Mouse (Mus musculus): Measurements from ENCODE around the gene 4931406P16Rik. TPM values are rescaled to one million over a fixed set of nuclear protein-coding genes. Genes with fewer than 3 reads are reported as not detected.

4931406P16Rik gene
- polyA plus RNA-seq, 1 experiment from 2014 or later = 22.7 TPM

DNA sequence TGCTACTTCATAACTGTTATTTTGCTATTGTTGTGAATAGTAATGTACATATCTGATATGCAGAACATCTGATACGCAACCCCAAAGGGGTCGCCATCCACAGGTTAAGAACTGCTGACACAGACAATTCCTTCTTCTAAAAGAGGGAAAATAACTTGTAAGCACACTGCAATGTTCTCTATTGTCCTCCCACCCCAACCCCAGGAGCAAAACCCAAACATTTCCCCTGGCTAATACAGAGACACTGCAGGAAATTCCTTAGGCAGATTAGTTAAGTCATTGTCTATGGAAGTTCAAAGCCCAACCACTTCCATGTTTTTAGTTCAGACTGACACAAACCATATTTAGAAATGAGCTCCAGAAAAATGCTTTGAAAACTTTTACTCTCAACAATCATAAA lies 14.5 kb downstream of the 4931406P16Rik start:
- WGBS = 88% methylated on average over 2 of the region's 2 CpGs
- no peaks in the 10 kb centered on the region for H3K9me3 ChIP-seq (ENCODE audit: control insufficient read depth, low read length)
- no peak overlapping the region for H3K4me2 ChIP-seq (ENCODE audit: low read depth, low read length)
- H3K27me3 ChIP-seq (replicated peaks; ENCODE audit: control insufficient read depth, insufficient read depth, low read length) = no peaks in the 10 kb centered on the region
- no peak overlapping the region for H3K27ac ChIP-seq (ENCODE audit: low read length)
- ATAC-seq = no peak
- no peak overlapping the region for H3K4me3 ChIP-seq (ENCODE audit: low read length)
- H3K36me3 ChIP-seq (ENCODE audit: control insufficient read depth, insufficient read depth, low read length) = no peaks in the 10 kb centered on the region
- H3K4me1 ChIP-seq (ENCODE audit: control insufficient read depth, insufficient read depth, low read length) = 0 out of 2 replicates have a peak, but pooled peaks cover 3% of the 10 kb centered on the region
- no peak overlapping the region for H3K9ac ChIP-seq (ENCODE audit: low read depth, low read length)

DNA sequence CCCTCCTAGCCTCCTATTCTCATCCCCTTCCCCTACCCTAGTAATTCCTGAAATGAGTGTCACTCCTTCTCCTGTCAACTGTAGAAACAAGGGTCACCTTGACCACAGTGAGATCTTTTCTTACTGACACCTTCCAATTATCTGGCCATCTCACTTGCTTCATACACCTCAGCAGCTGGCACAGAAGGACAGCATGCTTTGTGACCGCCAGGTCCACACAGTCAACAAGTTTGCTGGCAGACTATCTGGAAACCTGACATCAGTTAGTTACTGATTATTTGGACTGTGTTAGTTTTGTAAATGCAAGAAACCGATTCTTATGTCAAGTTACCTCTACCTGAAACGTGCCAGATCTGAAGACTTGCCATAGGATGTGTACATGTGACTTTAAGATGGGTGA lies 17.2 kb downstream of the 4931406P16Rik start:
- Histone ChIP-seq H3K36me3 (ENCODE audit: control insufficient read depth, insufficient read depth, low read length) (no peaks in the 10 kb centered on the region), H3K27ac (ENCODE audit: low read length) (no peak overlapping the region), H3K27me3 (replicated peaks; ENCODE audit: control insufficient read depth, insufficient read depth, low read length) (no peaks in the 10 kb centered on the region), H3K9me3 (ENCODE audit: control insufficient read depth, low read length) (no peaks in the 10 kb centered on the region), H3K4me3 (ENCODE audit: low read length) (no peak overlapping the region), H3K9ac (ENCODE audit: low read depth, low read length) (no peak overlapping the region), H3K4me2 (ENCODE audit: low read depth, low read length) (no peak overlapping the region), H3K4me1 (ENCODE audit: control insufficient read depth, insufficient read depth, low read length) (0 out of 2 replicates have a peak, but pooled peaks cover 3% of the 10 kb centered on the region)
- no peak for ATAC-seq
- 83% methylated on average over 3 of the region's 3 CpGs for WGBS

DNA sequence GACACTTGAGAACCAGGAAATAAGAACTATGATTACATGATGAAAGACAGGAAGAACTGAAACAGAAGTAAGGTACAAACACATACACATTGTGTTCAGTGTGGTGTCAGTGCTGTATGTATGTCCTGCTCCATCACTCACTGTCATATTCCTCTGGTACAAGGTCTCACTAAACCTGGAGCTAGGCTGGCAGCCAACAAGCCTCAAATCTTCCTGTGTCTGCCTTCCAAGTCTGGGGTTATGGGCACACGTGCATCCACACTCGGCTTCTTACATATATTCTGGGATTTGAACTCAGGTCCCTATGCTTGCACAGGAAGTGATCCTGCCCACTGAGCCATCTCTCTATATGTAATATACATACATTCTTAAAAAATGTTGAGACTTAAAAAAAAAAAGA lies 20.7 kb downstream of the 4931406P16Rik start:
- Histone ChIP-seq H3K4me3 (ENCODE audit: low read length) (no peak overlapping the region), H3K4me1 (ENCODE audit: control insufficient read depth, insufficient read depth, low read length) (no peaks in the 10 kb centered on the region), H3K27me3 (replicated peaks; ENCODE audit: control insufficient read depth, insufficient read depth, low read length) (no peaks in the 10 kb centered on the region), H3K4me2 (ENCODE audit: low read depth, low read length) (no peak overlapping the region), H3K36me3 (ENCODE audit: control insufficient read depth, insufficient read depth, low read length) (no peaks in the 10 kb centered on the region), H3K9ac (ENCODE audit: low read depth, low read length) (no peak overlapping the region), H3K27ac (ENCODE audit: low read length) (no peak overlapping the region), H3K9me3 (ENCODE audit: control insufficient read depth, low read length) (no peaks in the 10 kb centered on the region)
- 76% methylated on average over 2 of the region's 2 CpGs for WGBS
- ATAC-seq = no peak

DNA sequence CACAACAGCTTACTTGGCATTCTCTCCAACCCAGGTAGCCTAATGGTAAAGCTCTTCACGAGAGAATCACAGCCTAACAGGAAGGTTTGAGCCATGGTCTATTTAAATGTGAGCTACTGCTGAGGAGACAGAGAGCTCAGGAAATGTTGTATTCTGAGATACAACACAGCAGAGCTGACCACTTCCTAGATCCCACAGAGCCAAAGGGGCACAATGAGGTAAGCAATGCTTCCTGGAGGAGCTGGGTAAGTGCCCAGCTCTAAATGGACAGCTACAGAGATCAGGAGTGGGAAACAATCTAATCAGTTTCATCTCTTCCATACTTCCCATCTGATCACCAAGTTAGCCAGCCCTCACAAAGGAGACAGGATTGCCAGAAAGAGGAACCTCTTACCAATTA lies 22.1 kb downstream of the 4931406P16Rik start:
- Histone ChIP-seq H3K9ac (ENCODE audit: low read depth, low read length) (no peak overlapping the region), H3K36me3 (ENCODE audit: control insufficient read depth, insufficient read depth, low read length) (no peaks in the 10 kb centered on the region), H3K27ac (ENCODE audit: low read length) (0 out of 2 replicates have a peak overlapping the region, but pooled peaks have one; percentile 31), H3K4me3 (ENCODE audit: low read length) (no peak overlapping the region), H3K4me2 (ENCODE audit: low read depth, low read length) (no peak overlapping the region), H3K9me3 (ENCODE audit: control insufficient read depth, low read length) (no peaks in the 10 kb centered on the region), H3K4me1 (ENCODE audit: control insufficient read depth, insufficient read depth, low read length) (no peaks in the 10 kb centered on the region), H3K27me3 (replicated peaks; ENCODE audit: control insufficient read depth, insufficient read depth, low read length) (no peaks in the 10 kb centered on the region)
- no peak for ATAC-seq
- WGBS = 56% methylated on average over 1 of the region's 1 CpGs

DNA sequence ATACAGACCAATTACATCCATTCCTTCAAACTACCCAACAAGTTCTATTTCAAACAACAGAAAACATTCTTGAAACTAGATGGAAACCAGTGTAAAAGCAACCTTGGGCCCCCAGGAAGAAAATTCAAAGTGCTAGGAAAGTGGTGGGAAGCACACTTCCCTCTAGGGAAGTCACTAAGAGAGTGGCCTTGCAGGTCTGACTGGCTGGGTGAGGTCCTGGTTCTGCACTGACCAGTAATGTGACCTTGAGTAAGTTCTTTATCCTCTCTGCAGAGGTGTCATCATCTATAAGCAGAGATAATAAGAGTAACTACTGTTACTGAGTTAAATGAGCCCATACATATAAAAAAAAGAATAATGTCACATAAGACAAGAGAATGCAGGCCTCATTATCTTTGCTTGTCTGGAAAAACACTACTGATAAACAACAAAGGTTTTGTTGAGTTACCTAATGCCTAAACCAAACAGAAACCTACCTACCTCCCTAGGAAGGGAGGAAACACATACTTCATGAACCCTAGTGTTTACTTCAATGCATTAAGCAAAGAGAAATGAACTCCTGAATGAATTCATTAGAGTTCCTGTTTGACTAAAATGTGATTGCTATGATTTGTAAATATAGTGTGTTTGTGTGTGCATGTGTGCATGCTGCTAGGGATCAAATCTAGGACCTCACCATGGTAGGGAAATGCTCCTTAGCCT lies 22.8 kb downstream of the 4931406P16Rik start:
- no peak overlapping the region for H3K4me2 ChIP-seq (ENCODE audit: low read depth, low read length)
- no peaks in the 10 kb centered on the region for H3K4me1 ChIP-seq (ENCODE audit: control insufficient read depth, insufficient read depth, low read length)
- H3K36me3 ChIP-seq (ENCODE audit: control insufficient read depth, insufficient read depth, low read length) = no peaks in the 10 kb centered on the region
- H3K27me3 ChIP-seq (replicated peaks; ENCODE audit: control insufficient read depth, insufficient read depth, low read length) = no peaks in the 10 kb centered on the region
- 0 out of 2 replicates have a peak overlapping the region, but pooled peaks have one; percentile 31 for H3K27ac ChIP-seq (ENCODE audit: low read length)
- H3K4me3 ChIP-seq (ENCODE audit: low read length) = no peak overlapping the region
- ATAC-seq = no peak
- H3K9me3 ChIP-seq (ENCODE audit: control insufficient read depth, low read length) = no peaks in the 10 kb centered on the region
- no peak overlapping the region for H3K9ac ChIP-seq (ENCODE audit: low read depth, low read length)

DNA sequence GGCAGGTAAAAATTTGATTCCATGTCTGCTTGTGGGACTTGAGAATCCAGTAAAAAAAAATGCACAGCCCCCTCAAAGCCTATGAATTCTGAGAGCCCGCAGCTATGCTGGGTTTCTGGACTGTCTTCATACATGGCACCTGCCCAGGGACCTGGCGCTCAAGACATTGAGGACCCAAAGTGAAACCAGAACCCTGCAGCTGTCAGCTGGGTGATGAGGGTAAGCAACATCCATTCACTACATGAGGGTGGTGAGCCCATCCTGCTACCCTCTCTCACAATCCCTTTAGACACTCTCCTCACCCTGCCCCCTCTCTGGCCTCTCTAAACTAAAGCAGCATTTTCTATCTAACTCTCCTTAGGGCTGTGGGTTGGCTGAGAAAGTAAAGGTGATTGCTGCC lies 35.7 kb downstream of the 4931406P16Rik start:
- H3K36me3 ChIP-seq (ENCODE audit: control insufficient read depth, insufficient read depth, low read length) = no peaks in the 10 kb centered on the region
- H3K27me3 ChIP-seq (replicated peaks; ENCODE audit: control insufficient read depth, insufficient read depth, low read length) = no peaks in the 10 kb centered on the region
- H3K27ac ChIP-seq (ENCODE audit: low read length) = no peak overlapping the region
- H3K4me1 ChIP-seq (ENCODE audit: control insufficient read depth, insufficient read depth, low read length) = no peaks in the 10 kb centered on the region
- ATAC-seq = no peak
- H3K4me2 ChIP-seq (ENCODE audit: low read depth, low read length) = no peak overlapping the region
- no peak overlapping the region for H3K4me3 ChIP-seq (ENCODE audit: low read length)
- no peak overlapping the region for H3K9ac ChIP-seq (ENCODE audit: low read depth, low read length)
- 98% methylated on average over 2 of the region's 2 CpGs for WGBS
- H3K9me3 ChIP-seq (ENCODE audit: control insufficient read depth, low read length) = no peaks in the 10 kb centered on the region

- 93% methylated on average over 3 of the region's 3 CpGs for WGBS
- Histone ChIP-seq H3K27me3 (replicated peaks; ENCODE audit: control insufficient read depth, insufficient read depth, low read length) (no peaks in the 10 kb centered on the region), H3K9ac (ENCODE audit: low read depth, low read length) (no peak overlapping the region), H3K9me3 (ENCODE audit: control insufficient read depth, low read length) (no peaks in the 10 kb centered on the region), H3K4me2 (ENCODE audit: low read depth, low read length) (no peak overlapping the region), H3K27ac (ENCODE audit: low read length) (no peak overlapping the region), H3K4me3 (ENCODE audit: low read length) (no peak overlapping the region), H3K4me1 (ENCODE audit: control insufficient read depth, insufficient read depth, low read length) (no peaks in the 10 kb centered on the region), H3K36me3 (ENCODE audit: control insufficient read depth, insufficient read depth, low read length) (no peaks in the 10 kb centered on the region)
- ATAC-seq = no peak
These were observed 37.3 kb downstream of the 4931406P16Rik start for GRCm38 (mm10) chr7:34276066-34276465.

- no peaks in the 10 kb centered on the region for H3K9me3 ChIP-seq (ENCODE audit: control insufficient read depth, low read length)
- H3K27me3 ChIP-seq (replicated peaks; ENCODE audit: control insufficient read depth, insufficient read depth, low read length) = no peaks in the 10 kb centered on the region
- no peaks in the 10 kb centered on the region for H3K36me3 ChIP-seq (ENCODE audit: control insufficient read depth, insufficient read depth, low read length)
- WGBS = 62% methylated on average over 4 of the region's 4 CpGs
- H3K4me3 ChIP-seq (ENCODE audit: low read length) = no peak overlapping the region
- H3K4me1 ChIP-seq (ENCODE audit: control insufficient read depth, insufficient read depth, low read length) = peaks cover 2% of the 10 kb centered on the region; the same call in 1 of the 2 replicates
- ATAC-seq = no peak
- H3K27ac ChIP-seq (ENCODE audit: low read length) = no peak overlapping the region
- H3K4me2 ChIP-seq (ENCODE audit: low read depth, low read length) = no peak overlapping the region
- H3K9ac ChIP-seq (ENCODE audit: low read depth, low read length) = no peak overlapping the region
These were observed 40.9 kb downstream of the 4931406P16Rik start for GRCm38 (mm10) chr7:34272465-34272864.

GRCm38 (mm10) chr7:34268463-34268862 lies 44.9 kb downstream of the 4931406P16Rik start:
- no peak overlapping the region for H3K27ac ChIP-seq (ENCODE audit: low read length)
- no peaks in the 10 kb centered on the region for H3K9me3 ChIP-seq (ENCODE audit: control insufficient read depth, low read length)
- no peak overlapping the region for H3K4me2 ChIP-seq (ENCODE audit: low read depth, low read length)
- no peaks in the 10 kb centered on the region for H3K36me3 ChIP-seq (ENCODE audit: control insufficient read depth, insufficient read depth, low read length)
- peaks cover 10% of the 10 kb centered on the region; the same call in 1 of the 2 replicates for H3K4me1 ChIP-seq (ENCODE audit: control insufficient read depth, insufficient read depth, low read length)
- H3K27me3 ChIP-seq (replicated peaks; ENCODE audit: control insufficient read depth, insufficient read depth, low read length) = no peaks in the 10 kb centered on the region
- no peak for ATAC-seq
- no peak overlapping the region for H3K4me3 ChIP-seq (ENCODE audit: low read length)
- WGBS = 74% methylated on average over 1 of the region's 1 CpGs
- H3K9ac ChIP-seq (ENCODE audit: low read depth, low read length) = no peak overlapping the region

GRCm38 (mm10) chr7:34266421-34266820 lies 46.9 kb downstream of the 4931406P16Rik start:
- no peak overlapping the region for H3K4me2 ChIP-seq (ENCODE audit: low read depth, low read length)
- H3K9ac ChIP-seq (ENCODE audit: low read depth, low read length) = no peak overlapping the region
- no peaks in the 10 kb centered on the region for H3K9me3 ChIP-seq (ENCODE audit: control insufficient read depth, low read length)
- peaks cover 4% of the 10 kb centered on the region; the same call in 1 of the 2 replicates for H3K36me3 ChIP-seq (ENCODE audit: control insufficient read depth, insufficient read depth, low read length)
- H3K27ac ChIP-seq (ENCODE audit: low read length) = no peak overlapping the region
- ATAC-seq = 0 out of 2 replicates have a peak, but pooled peaks have one; percentile 21
- no peak overlapping the region for H3K4me3 ChIP-seq (ENCODE audit: low read length)
- peaks cover 10% of the 10 kb centered on the region; the same call in 1 of the 2 replicates for H3K4me1 ChIP-seq (ENCODE audit: control insufficient read depth, insufficient read depth, low read length)
- H3K27me3 ChIP-seq (replicated peaks; ENCODE audit: control insufficient read depth, insufficient read depth, low read length) = no peaks in the 10 kb centered on the region

Data from intestine, embryonic 16.5 days (tissue).